Mouse (Mus musculus) G1E (cell line): ENCODE results near the gene Ifne. TPM values are rescaled to one million over a fixed set of nuclear protein-coding genes. Genes with fewer than 3 reads are reported as not detected.

ENCODE experiments used
- ATAC-seq: 2 replicates; pipeline ENCODE4 v1.8.0; 2016; ENCODE audit warnings: mild to moderate bottlenecking; ENCODE audit not compliant: insufficient number of reproducible peaks, poor library complexity, low FRiP score, severe bottlenecking; ENCODE audit errors: extremely low read depth
- DNase-seq: peaks from one replicate; pipeline ENCODE4 v3.0.0; 2012; ENCODE audit warnings: low spot score
- H3K27me3 ChIP-seq: 2 replicates; pipeline ENCODE4 v1.6.1; 2012; ENCODE audit warnings: mild to moderate bottlenecking, low read length, inconsistent platforms; ENCODE audit not compliant: insufficient read depth
- H3K36me3 ChIP-seq: replicated peaks from 2 replicates; pipeline ENCODE3; 2012; ENCODE audit warnings: mild to moderate bottlenecking, inconsistent platforms
- H3K4me1 ChIP-seq: 2 replicates; pipeline ENCODE4 v1.6.1; 2012; ENCODE audit warnings: low read depth, low read length, inconsistent platforms, mixed read lengths; ENCODE audit not compliant: insufficient read depth
- H3K4me3 ChIP-seq: 2 replicates; pipeline ENCODE4 v1.5.1; 2012; ENCODE audit warnings: low read depth, mild to moderate bottlenecking, inconsistent platforms, low read length, moderate library complexity, mixed read lengths
- H3K9me3 ChIP-seq: replicated peaks from 2 replicates; pipeline ENCODE4 v1.6.1; 2012; ENCODE audit warnings: inconsistent platforms
- CTCF ChIP-seq: IDR thresholded peaks from 2 replicates; pipeline ENCODE4 v1.5.1; 2012; ENCODE audit warnings: low read depth, low read length, inconsistent platforms, mixed read lengths
- GATA1 ChIP-seq: IDR thresholded peaks from 2 replicates; pipeline ENCODE4 v1.6.1; 2012; ENCODE audit warnings: borderline replicate concordance, low read length, inconsistent platforms, mixed read lengths
- GATA2 ChIP-seq: IDR thresholded peaks from 2 replicates; pipeline ENCODE4 v1.6.1; 2012; ENCODE audit warnings: low read depth, low read length, inconsistent platforms, borderline replicate concordance
- POLR2AphosphoS5 ChIP-seq: IDR thresholded peaks from 2 replicates; pipeline ENCODE4 v1.6.1; 2012; ENCODE audit warnings: low read depth, low read length, inconsistent platforms; ENCODE audit not compliant: insufficient replicate concordance
- TAL1 ChIP-seq: conservative IDR thresholded peaks from 2 replicates; pipeline ENCODE4 v1.6.1; 2012; ENCODE audit warnings: low read depth, low read length, inconsistent platforms, mixed read lengths
- polyA plus RNA-seq: library from polyadenylated mRNA; stranded (reverse); fragments of >175 nt; gene quantifications from 2 replicates; pipeline ENCODE4 v1.2.3, GENCODE M21; 2012
- total RNA-seq, 2 experiments: library from RNA; stranded (forward) in 1 of 2; stranded (reverse) in 1 of 2; fragments of 200-1000 nt in 1 of 2; fragments of >200 nt in 1 of 2; fragmentation: Nextera tagmentation in 1 of 2; gene quantifications; 2 replicates each; pipeline ENCODE4 v1.2.3; 2014 to 2017

Ifne gene
- total and polyA plus RNA-seq, 3 experiments, result not detected

DNA sequence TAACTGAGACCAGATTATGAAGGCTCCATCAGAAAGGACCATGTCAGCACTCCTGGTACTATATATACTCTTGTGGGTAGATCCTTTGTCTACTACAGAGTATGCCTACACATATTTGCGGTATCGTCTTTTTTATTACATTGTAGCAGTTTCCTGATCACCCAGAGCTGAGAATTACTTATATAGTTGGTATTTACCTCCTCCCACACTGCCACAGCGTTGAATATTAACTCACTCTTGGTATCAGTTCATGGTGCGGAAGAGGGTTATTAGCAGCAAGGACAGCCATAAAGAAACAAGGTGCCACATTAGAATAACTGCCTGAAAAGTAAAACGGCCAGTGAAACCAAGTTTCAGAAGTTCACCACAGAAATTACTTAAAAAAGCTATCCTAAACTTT, 41.3 kb upstream of the Ifne start:
- Histone ChIP-seq H3K4me1 (no peaks in the 10 kb centered on the region), H3K9me3 (peaks cover 5% of the 10 kb centered on the region), H3K4me3 (no peak overlapping the region), H3K36me3 (no peaks in the 10 kb centered on the region), H3K27me3 (no peaks in the 10 kb centered on the region)
- DNase-seq (no peak), ATAC-seq (no peak)
- TF ChIP-seq CTCF (no peak), GATA2 (no peak), GATA1 (no peak), POLR2AphosphoS5 (no peak), TAL1 (no peak)

DNA sequence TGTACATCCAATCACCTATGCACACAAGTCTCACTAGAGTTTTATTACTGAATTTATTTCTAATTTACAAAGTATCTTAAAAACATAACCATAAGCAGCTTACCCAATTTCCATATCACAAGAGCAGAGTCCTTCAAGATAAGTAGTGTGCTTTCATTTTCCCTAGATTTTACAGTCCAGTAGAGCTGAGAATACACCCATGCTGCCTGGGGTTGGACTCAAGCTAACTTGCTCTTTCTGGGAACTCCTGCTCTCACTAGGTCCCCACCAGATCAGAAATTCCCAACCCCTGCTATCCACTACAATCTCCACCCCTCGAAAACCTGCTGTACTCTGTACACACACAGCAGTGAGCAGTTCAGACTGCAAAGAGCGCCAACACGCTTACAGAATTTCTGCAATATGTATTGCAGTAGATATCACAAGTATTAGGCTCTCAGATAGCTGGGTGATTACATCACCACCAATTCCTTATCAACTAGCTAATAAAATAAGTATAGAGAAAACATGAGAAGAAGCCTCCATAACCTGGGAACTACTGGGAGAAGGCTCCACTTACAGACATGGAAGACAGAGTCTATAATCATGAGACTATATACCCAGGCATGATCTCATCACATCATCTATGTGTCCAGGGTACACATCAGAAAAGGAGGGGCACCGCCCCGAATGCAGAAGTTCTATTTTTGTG, 37.9 kb upstream of the Ifne start:
- Histone ChIP-seq H3K27me3 (no peaks in the 10 kb centered on the region), H3K4me1 (no peaks in the 10 kb centered on the region), H3K9me3 (peaks cover 11% of the 10 kb centered on the region), H3K36me3 (no peaks in the 10 kb centered on the region), H3K4me3 (no peak overlapping the region)
- TF ChIP-seq TAL1, result no peak
- no peak for TF ChIP-seq GATA2
- TF ChIP-seq CTCF, result no peak
- no peak for TF ChIP-seq GATA1
- TF ChIP-seq POLR2AphosphoS5, result no peak
- no peak for ATAC-seq
- DNase-seq, result no peak

GRCm38 (mm10) chr4:88916306-88916705, 36.3 kb upstream of the Ifne start:
- no peaks in the 10 kb centered on the region for H3K27me3 ChIP-seq
- no peaks in the 10 kb centered on the region for H3K4me1 ChIP-seq
- H3K9me3 ChIP-seq, result peaks cover 11% of the 10 kb centered on the region
- DNase-seq, result no peak
- H3K36me3 ChIP-seq, result no peaks in the 10 kb centered on the region
- TF ChIP-seq GATA2 (no peak), POLR2AphosphoS5 (no peak), CTCF (no peak), GATA1 (no peak), TAL1 (no peak)
- no peak overlapping the region for H3K4me3 ChIP-seq
- no peak for ATAC-seq

DNA sequence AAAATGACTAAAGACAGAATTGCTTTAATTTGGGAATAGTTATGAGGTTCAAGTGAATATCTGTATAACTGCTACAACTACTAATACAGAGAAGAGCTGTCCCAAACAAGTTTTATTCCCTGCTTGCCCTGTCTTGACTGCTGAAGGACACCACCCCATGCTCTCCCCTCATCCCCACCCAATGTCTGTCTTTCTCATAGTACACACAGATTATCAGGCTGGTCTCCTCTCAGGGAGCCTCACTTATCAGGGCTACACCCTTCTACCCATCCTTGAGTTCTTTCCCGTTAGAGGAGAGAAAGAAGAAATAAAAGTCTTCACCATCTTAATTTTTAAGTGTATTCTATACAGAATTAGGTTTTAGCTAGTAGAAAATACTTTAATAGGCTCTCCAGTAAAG, 34.0 kb upstream of the Ifne start:
- no peak for DNase-seq

DNA sequence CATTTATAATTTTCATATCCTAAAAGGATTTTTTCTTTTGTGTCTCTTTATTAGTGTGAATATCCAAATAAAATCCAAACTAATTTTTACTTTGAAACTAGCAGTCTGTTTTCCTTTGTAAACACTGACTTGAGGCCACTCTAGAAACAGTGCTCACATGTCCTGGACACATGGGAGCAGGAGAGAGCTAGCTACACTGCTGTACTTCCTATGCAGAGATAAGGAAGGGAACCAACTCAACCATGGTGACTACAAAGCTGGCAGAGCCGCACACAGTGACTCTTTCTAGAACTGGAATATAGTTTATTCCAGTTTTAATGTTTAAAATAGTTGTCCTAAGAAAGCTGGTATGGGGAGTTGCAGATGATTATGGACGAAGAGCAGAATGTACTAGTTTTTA, 32.9 kb upstream of the Ifne start:
- Histone ChIP-seq H3K27me3 (no peaks in the 10 kb centered on the region), H3K36me3 (no peaks in the 10 kb centered on the region), H3K9me3 (peaks cover 15% of the 10 kb centered on the region), H3K4me3 (no peak overlapping the region), H3K4me1 (no peaks in the 10 kb centered on the region)
- ATAC-seq, result no peak
- no peak for TF ChIP-seq GATA2
- TF ChIP-seq GATA1, result no peak
- TF ChIP-seq TAL1, result no peak
- no peak for TF ChIP-seq CTCF
- TF ChIP-seq POLR2AphosphoS5, result no peak
- no peak for DNase-seq

More for the DNA sequence above, 34.0 kb upstream of the Ifne start:
- H3K27me3 ChIP-seq, result no peaks in the 10 kb centered on the region
- no peaks in the 10 kb centered on the region for H3K4me1 ChIP-seq
- no peak overlapping the region for H3K4me3 ChIP-seq
- H3K36me3 ChIP-seq, result no peaks in the 10 kb centered on the region
- no peak for ATAC-seq
- H3K9me3 ChIP-seq, result peaks cover 15% of the 10 kb centered on the region
- TF ChIP-seq CTCF (no peak), POLR2AphosphoS5 (no peak), GATA1 (no peak), TAL1 (no peak), GATA2 (no peak)

DNA sequence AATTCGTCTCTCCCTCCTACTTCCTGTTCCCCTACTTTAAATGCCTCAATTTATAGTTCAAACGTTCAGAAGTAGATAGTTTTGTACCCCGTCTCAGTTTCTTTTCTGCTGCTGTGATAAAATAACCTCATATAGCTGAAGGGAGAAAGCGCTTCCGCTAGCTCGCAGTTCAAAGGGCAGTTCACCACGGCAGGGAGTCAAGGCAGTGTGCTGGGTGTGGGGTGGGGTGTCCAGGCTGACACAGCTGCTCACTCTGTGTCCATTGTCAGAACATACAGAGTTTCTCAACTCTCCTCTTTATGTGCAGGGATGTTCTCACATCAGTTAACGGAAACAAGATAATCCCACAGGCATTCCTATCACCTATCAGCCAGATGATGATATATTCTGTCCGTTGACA, 32.2 kb upstream of the Ifne start:
- ATAC-seq, result no peak
- Histone ChIP-seq H3K27me3 (no peaks in the 10 kb centered on the region), H3K4me1 (no peaks in the 10 kb centered on the region), H3K36me3 (no peaks in the 10 kb centered on the region), H3K9me3 (peaks cover 15% of the 10 kb centered on the region), H3K4me3 (no peak overlapping the region)
- TF ChIP-seq CTCF (no peak), TAL1 (no peak), POLR2AphosphoS5 (no peak), GATA1 (no peak), GATA2 (no peak)
- DNase-seq, result no peak
